Mouse (Mus musculus): Measurements from ENCODE around the gene Mllt10.

GRCm38 (mm10) chr2:18107561-18107960, 52.5 kb downstream of the Mllt10 start:
- TF ChIP-seq CTCF (IDR thresholded peaks at IDR 0.05; ENCODE audit: low read depth) (no peak), EP300 (IDR thresholded peaks at IDR 0.05; ENCODE audit: low read depth) (no peak)

All from liver, embryonic 14.5 days (tissue).